9 mouse cellular contexts compared by ENCODE assay signal in the genomic region with DNA sequence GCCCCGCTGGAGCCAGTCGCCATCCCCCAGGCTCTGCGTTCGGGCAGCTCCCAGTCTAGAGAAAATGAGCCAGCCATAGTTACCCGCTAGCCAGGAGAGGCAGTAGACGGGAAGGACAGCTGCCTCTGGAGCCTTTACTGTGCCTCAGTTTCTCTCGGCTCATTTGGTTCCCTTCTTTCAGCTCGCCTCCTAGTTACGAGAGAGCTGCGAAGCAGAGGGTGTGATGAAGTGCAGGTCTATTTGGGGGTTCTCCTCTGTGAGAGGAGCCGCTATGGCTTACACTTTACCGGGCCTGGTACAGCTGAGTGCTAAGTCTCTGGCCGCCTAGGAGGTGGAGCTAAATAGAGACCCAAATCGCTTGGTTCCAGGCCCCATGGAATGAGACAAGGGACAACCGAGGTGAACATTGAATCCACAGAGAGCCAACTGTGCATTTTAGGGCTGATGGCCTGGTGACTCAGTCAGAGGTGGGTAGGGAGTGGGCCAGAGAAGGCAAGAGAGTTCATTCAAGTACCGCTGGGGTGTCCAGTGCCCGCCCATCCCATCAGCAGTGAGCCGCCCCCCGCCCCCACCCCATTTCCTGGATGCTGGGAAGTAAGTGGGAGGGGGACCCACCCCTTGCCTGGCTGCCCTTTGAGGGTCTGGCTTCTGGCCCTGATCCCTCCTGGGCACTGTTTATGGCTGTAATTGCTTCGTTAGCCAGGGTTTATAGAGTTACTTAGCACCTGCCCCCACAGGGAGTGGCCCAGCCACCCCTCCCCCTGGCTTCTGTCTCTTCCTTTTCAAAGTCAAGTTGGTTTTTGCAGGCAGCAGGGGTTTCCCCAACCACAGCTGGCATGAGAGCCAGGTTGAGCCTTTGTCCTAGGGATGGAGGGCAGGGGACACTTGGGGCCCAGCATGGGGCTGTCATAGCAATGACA. TPM values are rescaled to one million over a fixed set of nuclear protein-coding genes. Genes with fewer than 3 reads are reported as not detected.
DNase-seq lines count a peak whose midpoint lies in the region; ATAC-seq lines count a peak whose summit lies in the region.
"Had no signal": no experiment of that assay in that cellular context is flagged by ENCODE, and none has a peak within 500 bp of the region (broad histone marks: within the 10 kb centered on the region; RNA-seq: fewer than 3 reads in every experiment).

No protein-coding gene starts in this region.

- intact Hi-C loops in left cerebral cortex, postnatal 10 days (cut with DNase I), result no loop called here

- peak overlapping the region; percentile 68 for H3K4me3 ChIP-seq in hindbrain, embryonic 15.5 days
- H3K4me3 ChIP-seq in liver, embryonic 13.5 days (replicated peaks), result peak overlapping the region; percentile 70
- peak overlapping the region; percentile 65 for H3K4me3 ChIP-seq in neural tube, embryonic 15.5 days (replicated peaks)

- 9% methylated on average over 17 of the region's 20 CpGs for WGBS in hindbrain, embryonic 15.5 days
- 20% methylated on average over 20 of the region's 20 CpGs for WGBS in liver, embryonic 13.5 days (ENCODE audit: insufficient replicate concordance)
- 5% methylated on average over 20 of the region's 20 CpGs for WGBS in neural tube, embryonic 15.5 days

- H3K27ac ChIP-seq in hindbrain, embryonic 15.5 days (replicated peaks), result no peak overlapping the region
- no peak overlapping the region; the same call in 1 of the 2 replicates for H3K27ac ChIP-seq in liver, embryonic 13.5 days
- peak overlapping the region; percentile 29; the same call in 1 of the 2 replicates for H3K27ac ChIP-seq in neural tube, embryonic 15.5 days (replicated peaks)

- no peaks in the 10 kb centered on the region for H3K9me3 ChIP-seq in hindbrain, embryonic 15.5 days
- no peaks in the 10 kb centered on the region for H3K9me3 ChIP-seq in liver, embryonic 13.5 days (replicated peaks)
- H3K9me3 ChIP-seq in neural tube, embryonic 15.5 days (replicated peaks), result no peaks in the 10 kb centered on the region

- ATAC-seq in hindbrain, embryonic 15.5 days (ENCODE audit: low FRiP score, low read depth), result no peak
- ATAC-seq in liver, embryonic 13.5 days (ENCODE audit: low read depth), result no peak
- ATAC-seq in neural tube, embryonic 15.5 days (ENCODE audit: low FRiP score), result no peak

- no peaks in the 10 kb centered on the region for H3K36me3 ChIP-seq in hindbrain, embryonic 15.5 days
- H3K36me3 ChIP-seq in liver, embryonic 13.5 days, result no peaks in the 10 kb centered on the region
- no peaks in the 10 kb centered on the region for H3K36me3 ChIP-seq in neural tube, embryonic 15.5 days

- peak overlapping the region; percentile 52; the same call in 1 of the 2 replicates for H3K9ac ChIP-seq in hindbrain, embryonic 15.5 days
- peak overlapping the region; percentile 77 for H3K9ac ChIP-seq in liver, embryonic 13.5 days
- H3K9ac ChIP-seq in neural tube, embryonic 15.5 days (replicated peaks), result 0 out of 2 replicates have a peak overlapping the region, but pooled peaks have one; percentile 17

- H3K4me2 ChIP-seq in hindbrain, embryonic 15.5 days, result peak overlapping the region; percentile 98
- peak overlapping the region; percentile 99 for H3K4me2 ChIP-seq in liver, embryonic 13.5 days
- H3K4me2 ChIP-seq in neural tube, embryonic 15.5 days, result peak overlapping the region; percentile 96

- peak; percentile 64 for DNase-seq in cerebellum, adult 11-12 months
- DNase-seq in cerebellum, adult 9-10 months, result no peak
- peak; percentile 33 for DNase-seq in embryo, embryonic 11 days
- DNase-seq in liver, embryonic 13.5 days, result no peak
- no peak for DNase-seq in adrenal gland, adult 8-10 months
- no peak for DNase-seq in left cerebral cortex, postnatal 10 days (ENCODE audit: extremely low spot score in 1 of 2, low spot score in 2 of 2)

- peaks cover 19% of the 10 kb centered on the region for H3K27me3 ChIP-seq in hindbrain, embryonic 15.5 days
- H3K27me3 ChIP-seq in liver, embryonic 13.5 days, result peaks cover 25% of the 10 kb centered on the region
- H3K27me3 ChIP-seq in neural tube, embryonic 15.5 days (replicated peaks), result peaks cover 22% of the 10 kb centered on the region

- peaks cover 27% of the 10 kb centered on the region for H3K4me1 ChIP-seq in hindbrain, embryonic 15.5 days (replicated peaks)
- peaks cover 61% of the 10 kb centered on the region for H3K4me1 ChIP-seq in liver, embryonic 13.5 days (replicated peaks)
- H3K4me1 ChIP-seq in neural tube, embryonic 15.5 days, result peaks cover 26% of the 10 kb centered on the region

RNA-seq across cellular contexts. Expression of a gene that starts 2.3 kb away (rescaled TPM):
- 3.6 and 4.2 TPM in 2 replicates for polyA plus RNA-seq in hindbrain, embryonic 15.5 days (2015; fragmentation: Nextera tagmentation; extraction: Ambion mirVana)
- 4.4 and 4.6 TPM in 2 replicates for polyA plus RNA-seq in liver, embryonic 13.5 days (2015; fragmentation: Nextera tagmentation; extraction: Ambion mirVana)
- polyA plus RNA-seq in neural tube, embryonic 15.5 days (2015; fragmentation: Nextera tagmentation; extraction: Ambion mirVana), result 3.7 and 5.5 TPM in 2 replicates
- total RNA-seq in adrenal gland, adult 8-10 months (2022), result 10 to 100 TPM; 17.3 to 32.1 (median 24.2) TPM
- 1 to 10 TPM; 6.1 to 6.2 TPM for total RNA-seq in left cerebral cortex, postnatal 10 days (2021)

RNA-seq across cellular contexts. Expression of a gene that starts 12.5 kb away (rescaled TPM):
- 0.16 TPM in 1 of 2 replicates, not detected in the other for polyA plus RNA-seq in hindbrain, embryonic 15.5 days (2015; fragmentation: Nextera tagmentation; extraction: Ambion mirVana)
- 0.08 TPM in 1 of 2 replicates, not detected in the other for polyA plus RNA-seq in liver, embryonic 13.5 days (2015; fragmentation: Nextera tagmentation; extraction: Ambion mirVana)
- polyA plus RNA-seq in neural tube, embryonic 15.5 days (2015; fragmentation: Nextera tagmentation; extraction: Ambion mirVana), result 0.17 TPM in 1 of 2 replicates, not detected in the other
- not detected for total RNA-seq in adrenal gland, adult 8-10 months (2022)
- total RNA-seq in left cerebral cortex, postnatal 10 days (2021), result not detected
- polyA plus RNA-seq: C2C12 had no signal

RNA-seq across cellular contexts. Expression of a gene that starts 44.6 kb away (rescaled TPM):
- polyA plus RNA-seq in hindbrain, embryonic 15.5 days (2015; fragmentation: Nextera tagmentation; extraction: Ambion mirVana), result 1.3 and 1.6 TPM in 2 replicates
- not detected in 2 replicates for polyA plus RNA-seq in liver, embryonic 13.5 days (2015; fragmentation: Nextera tagmentation; extraction: Ambion mirVana)
- polyA plus RNA-seq in neural tube, embryonic 15.5 days (2015; fragmentation: Nextera tagmentation; extraction: Ambion mirVana), result 1.1 and 2.6 TPM in 2 replicates
- 1 to 10 TPM; 2.4 to 4.5 (median 3.1) TPM for total RNA-seq in adrenal gland, adult 8-10 months (2022)
- total RNA-seq in left cerebral cortex, postnatal 10 days (2021), result 1 to 10 TPM; 2.3 to 4.5 TPM

RNA-seq across cellular contexts. Expression of a gene that starts 44.9 kb away (rescaled TPM):
- 1.2 and 1.5 TPM in 2 replicates for polyA plus RNA-seq in hindbrain, embryonic 15.5 days (2015; fragmentation: Nextera tagmentation; extraction: Ambion mirVana)
- polyA plus RNA-seq in liver, embryonic 13.5 days (2015; fragmentation: Nextera tagmentation; extraction: Ambion mirVana), result 0.06 and 0.07 TPM in 2 replicates
- polyA plus RNA-seq in neural tube, embryonic 15.5 days (2015; fragmentation: Nextera tagmentation; extraction: Ambion mirVana), result 1.5 and 1.6 TPM in 2 replicates
- total RNA-seq in adrenal gland, adult 8-10 months (2022), result 1 to 10 TPM in 3 of 4 experiments, under 1 TPM in 1; 0.67 to 2.2 (median 1.8) TPM
- 1 to 10 TPM; 5.7 to 6.4 TPM for total RNA-seq in left cerebral cortex, postnatal 10 days (2021)

RNA-seq across cellular contexts. Expression of a gene that starts 50.3 kb away (rescaled TPM):
- 49.3 and 52.2 TPM in 2 replicates for polyA plus RNA-seq in hindbrain, embryonic 15.5 days (2015; fragmentation: Nextera tagmentation; extraction: Ambion mirVana)
- polyA plus RNA-seq in liver, embryonic 13.5 days (2015; fragmentation: Nextera tagmentation; extraction: Ambion mirVana), result 0.96 and 1.4 TPM in 2 replicates
- polyA plus RNA-seq in neural tube, embryonic 15.5 days (2015; fragmentation: Nextera tagmentation; extraction: Ambion mirVana), result 52.5 and 60.6 TPM in 2 replicates
- 10 to 100 TPM in 1 of 4 experiments, 1 to 10 TPM in 3; 3.9 to 10.5 (median 8.6) TPM for total RNA-seq in adrenal gland, adult 8-10 months (2022)
- 10 to 100 TPM; 27.4 to 29.9 TPM for total RNA-seq in left cerebral cortex, postnatal 10 days (2021)

Comparison
In these comparisons a context has a peak if more than half of its experiments do, and no peak if none do; other contexts are left out.
1. DNase-seq: peak in cerebellum, adult 11-12 months (single experiment) and embryo, embryonic 11 days (single experiment); none in cerebellum, adult 9-10 months (single experiment), liver, embryonic 13.5 days (single experiment), adrenal gland, adult 8-10 months (single experiment) and left cerebral cortex, postnatal 10 days (0 of 2).
2. H3K9ac ChIP-seq: peak in every context shown above with its lines; median percentile 77 in liver, embryonic 13.5 days; 52 in hindbrain, embryonic 15.5 days; 17 in neural tube, embryonic 15.5 days.
3. Peak in every context shown above with its lines, with median percentiles within 50 percentile points of each other: H3K4me2 ChIP-seq and H3K4me3 ChIP-seq.